Mouse (Mus musculus): ENCODE measurements around the gene Nup85. TPM values are rescaled to one million over a fixed set of nuclear protein-coding genes. Genes with fewer than 3 reads are reported as not detected.
A peak's percentile ranks its signal among the peaks of the same experiment; 100 is the strongest.
"Not testable (repeated sequence)": the region's sequence is repeated elsewhere in the genome, so short reads cannot be mapped to it uniquely, and the experiment has no call there.

Gene Nup85
- 10 to 100 TPM; 36.8 to 39.0 TPM for polyA plus RNA-seq (2017; shearing (Covaris generic))

GRCm38 (mm10) chr11:115564064-115564809 lies at the start of gene Nup85:
Gene Nup85 (plus strand): TSS chr11:115564434.
- ATAC-seq, result peak; percentile 82

GRCm38 (mm10) chr11:115515021-115515420 lies 49.2 kb upstream of the Nup85 start:
- ATAC-seq, result no peak

- ATAC-seq, result no peak
Measured at GRCm38 (mm10) chr11:115516942-115517341, 47.3 kb upstream of the Nup85 start.

- ATAC-seq, result no peak
Measured at GRCm38 (mm10) chr11:115518693-115519092, 45.5 kb upstream of the Nup85 start.

GRCm38 (mm10) chr11:115519581-115519980 lies 44.7 kb upstream of the Nup85 start:
- no peak for ATAC-seq

GRCm38 (mm10) chr11:115520218-115520617 lies 44.0 kb upstream of the Nup85 start:
- no peak for ATAC-seq

GRCm38 (mm10) chr11:115521080-115521479 lies 43.2 kb upstream of the Nup85 start:
- no peak for ATAC-seq

GRCm38 (mm10) chr11:115522238-115522637 lies 42.0 kb upstream of the Nup85 start:
- ATAC-seq, result no peak

- no peak for ATAC-seq
Measured at GRCm38 (mm10) chr11:115522703-115523102, 41.5 kb upstream of the Nup85 start.

- ATAC-seq, result not testable (repeated sequence)
Measured at GRCm38 (mm10) chr11:115526446-115526845, 37.8 kb upstream of the Nup85 start.

GRCm38 (mm10) chr11:115534759-115535371 lies 29.4 kb upstream of the Nup85 start:
- ATAC-seq, result peak; percentile 1

- peak; percentile 45 for ATAC-seq
Measured at GRCm38 (mm10) chr11:115535401-115536037, 28.7 kb upstream of the Nup85 start.

- peak; percentile 67 for ATAC-seq
Measured at GRCm38 (mm10) chr11:115536038-115536681, 28.1 kb upstream of the Nup85 start, which contains the start of gene Sumo2. Gene Sumo2 (minus strand): TSS chr11:115536276.

- ATAC-seq, result no peak
Measured at GRCm38 (mm10) chr11:115536856-115537568, 27.2 kb upstream of the Nup85 start.

GRCm38 (mm10) chr11:115538045-115538444 lies 26.2 kb upstream of the Nup85 start:
- no peak for ATAC-seq

GRCm38 (mm10) chr11:115543571-115543970 lies 20.7 kb upstream of the Nup85 start:
- ATAC-seq, result no peak

GRCm38 (mm10) chr11:115552783-115553182 lies 11.5 kb upstream of the Nup85 start:
- no peak for ATAC-seq

GRCm38 (mm10) chr11:115555717-115556116 lies 8.5 kb upstream of the Nup85 start:
- no peak for ATAC-seq

GRCm38 (mm10) chr11:115563406-115563805 lies 828 bp upstream of the Nup85 start:
- no peak for ATAC-seq

GRCm38 (mm10) chr11:115564961-115565360 lies 727 bp downstream of the Nup85 start:
- ATAC-seq, result no peak

GRCm38 (mm10) chr11:115579080-115579479 lies 14.8 kb downstream of the Nup85 start:
- ATAC-seq, result no peak

- no peak for ATAC-seq
Measured at GRCm38 (mm10) chr11:115582913-115583606, 18.8 kb downstream of the Nup85 start.

Measured in activated CD4-positive, CD25-positive, alpha-beta regulatory T cell, adult 4 months (primary cell).